Mouse (Mus musculus): Measurements from ENCODE around the gene Olfr872. TPM values are rescaled to one million over a fixed set of nuclear protein-coding genes. Genes with fewer than 3 reads are reported as not detected.
"Not testable (repeated sequence)": the region's sequence is repeated elsewhere in the genome, so short reads cannot be mapped to it uniquely, and the experiment has no call there.

Olfr872 gene
- not detected for polyA plus RNA-seq (2017; shearing (Covaris generic))

DNA sequence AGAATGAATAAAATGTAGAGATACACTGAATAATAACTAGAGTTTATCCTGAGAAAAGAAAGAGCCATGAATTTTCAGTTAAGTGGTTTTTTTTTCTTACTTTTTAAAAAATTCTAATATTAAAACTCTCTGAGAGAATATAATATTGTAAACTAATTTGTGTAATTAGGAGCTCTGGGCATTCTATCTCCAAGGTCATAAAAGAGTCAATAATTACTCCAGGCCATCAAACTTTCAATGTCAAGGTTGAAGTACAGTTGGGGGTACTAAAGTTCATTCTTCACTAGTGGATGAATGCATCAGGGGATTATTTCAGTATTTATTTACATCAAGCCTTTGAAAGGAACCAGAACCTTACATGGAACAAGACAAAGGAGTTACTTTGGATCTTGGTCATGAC, at the start of gene Olfr872:
TSS of gene Olfr872 (plus strand) at position 301 of the 400 bp plus-strand sequence.
- no peak for ATAC-seq

DNA sequence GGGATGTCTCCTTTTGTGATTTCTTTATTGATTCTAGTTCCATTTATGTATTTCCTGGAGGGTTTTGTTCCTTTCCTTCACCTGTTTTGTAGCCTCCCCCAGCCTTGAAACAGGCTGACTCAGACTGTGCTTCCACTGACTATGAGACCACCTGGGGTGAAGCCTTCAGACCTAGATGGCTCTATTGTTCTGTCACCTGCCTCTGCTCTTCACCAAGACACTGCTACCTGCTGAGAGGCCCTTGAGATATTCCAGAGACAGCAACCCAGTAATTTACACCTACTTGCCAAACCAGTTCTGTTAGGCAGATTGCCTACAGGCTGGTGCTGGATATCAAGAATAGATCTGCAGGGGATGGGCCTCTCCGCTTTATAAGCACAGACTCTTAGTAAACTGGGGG, 34.8 kb upstream of the Olfr872 start:
- no peak for ATAC-seq

DNA sequence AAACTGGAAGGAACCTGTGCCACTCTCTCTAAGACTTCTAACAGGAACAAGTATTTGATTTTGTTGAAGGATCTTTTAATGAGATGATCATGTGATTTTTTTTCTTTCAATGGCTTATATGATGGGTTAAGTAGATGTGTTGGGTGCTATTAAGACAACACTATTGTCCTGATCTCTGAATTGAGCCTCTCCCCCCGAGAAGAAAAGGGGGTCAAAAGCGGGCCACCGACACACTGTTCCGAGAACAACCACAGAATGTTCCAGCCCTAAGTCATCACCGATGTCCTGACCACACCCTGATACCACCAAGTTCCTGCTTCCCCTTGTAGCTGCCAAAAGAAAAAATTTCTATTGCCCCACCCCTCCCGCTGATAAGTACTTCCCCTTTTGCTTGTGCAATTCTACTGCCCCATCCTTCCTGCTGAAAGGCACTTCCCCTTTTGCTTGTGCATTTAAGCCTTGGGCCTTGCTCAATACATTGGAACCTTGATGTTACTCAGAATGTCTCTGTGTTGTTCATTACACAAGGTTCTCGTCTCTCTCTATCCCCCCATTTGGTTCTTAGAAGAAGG, 33.4 kb upstream of the Olfr872 start:
- ATAC-seq, result not testable (repeated sequence)

DNA sequence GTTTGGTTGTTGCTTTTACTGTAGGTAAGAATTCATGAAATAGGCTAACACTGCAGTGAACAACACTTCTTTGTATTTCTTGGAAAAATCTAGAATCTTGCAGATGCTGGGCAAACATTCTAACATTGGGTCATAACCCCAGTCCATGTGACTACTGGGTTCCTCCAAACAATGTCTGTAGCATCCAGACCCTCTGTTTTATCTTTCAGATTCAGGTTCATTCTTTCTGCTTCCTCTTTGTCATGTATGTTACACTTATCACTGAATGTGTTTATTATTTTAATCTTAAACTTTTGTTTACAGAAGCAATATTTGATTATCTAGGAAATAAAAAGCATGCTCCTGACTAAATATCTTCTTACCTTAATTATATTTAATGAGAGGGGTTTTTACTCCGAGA, 26.1 kb upstream of the Olfr872 start:
- ATAC-seq, result no peak

DNA sequence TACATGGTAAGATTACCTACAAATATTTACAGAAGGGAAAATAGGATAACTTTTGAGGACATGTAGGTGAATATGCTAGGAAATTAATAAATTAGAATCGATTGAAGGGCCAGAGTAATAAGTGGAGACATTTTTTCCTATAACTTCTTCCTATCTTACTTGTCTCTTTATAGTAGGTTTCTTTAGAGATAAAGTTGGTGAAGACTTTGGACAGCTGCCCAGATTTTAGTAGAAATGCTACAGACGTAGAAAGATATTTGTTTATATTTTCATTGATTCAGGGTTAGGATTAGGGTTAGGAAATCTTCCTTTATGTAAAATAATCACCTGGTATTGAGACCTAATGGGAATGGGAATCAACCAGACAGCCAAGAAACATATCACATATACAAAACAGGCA, 25.4 kb upstream of the Olfr872 start:
- no peak for ATAC-seq

DNA sequence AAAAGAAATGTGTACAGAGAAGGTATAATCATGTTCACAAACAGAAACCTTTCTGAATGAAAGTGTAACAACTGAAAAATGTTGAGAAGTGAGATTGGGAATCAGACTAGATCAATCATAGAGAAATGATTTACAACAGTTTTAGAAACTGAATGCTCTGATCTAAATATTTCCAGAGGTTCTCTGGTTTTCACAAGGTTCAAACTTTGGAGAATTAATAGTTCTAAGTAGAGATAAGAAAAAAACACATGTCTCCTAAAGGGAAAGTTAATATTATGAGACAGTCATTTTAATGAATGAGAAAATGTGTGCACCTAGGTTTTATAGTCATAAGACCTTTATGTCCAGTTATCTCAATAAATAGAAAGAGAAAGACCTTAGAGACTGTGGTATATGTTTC, 25.0 kb upstream of the Olfr872 start, which contains the start of gene Olfr871:
TSS of gene Olfr871 (plus strand) at position 301 of the 400 bp plus-strand sequence.
- no peak for ATAC-seq

DNA sequence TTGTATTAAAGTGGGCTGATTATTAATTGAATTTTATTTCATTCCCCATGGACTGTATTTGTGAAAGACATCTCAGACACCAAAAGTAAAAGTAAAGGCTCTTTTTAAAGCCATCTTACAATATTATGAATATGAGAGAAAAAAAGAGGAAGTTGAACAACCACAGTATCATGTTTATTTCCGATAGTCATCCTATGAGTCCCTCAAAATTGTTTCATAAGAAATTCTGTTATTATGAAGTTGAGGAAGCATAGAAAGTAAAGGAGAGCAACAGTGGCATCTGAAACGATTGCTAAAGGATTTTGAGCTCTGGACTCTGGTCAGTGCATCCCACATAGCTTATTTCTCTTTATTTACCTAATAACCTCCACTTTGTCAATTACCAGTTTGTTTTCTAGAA, 459 bp downstream of the Olfr872 start:
- ATAC-seq, result no peak

DNA sequence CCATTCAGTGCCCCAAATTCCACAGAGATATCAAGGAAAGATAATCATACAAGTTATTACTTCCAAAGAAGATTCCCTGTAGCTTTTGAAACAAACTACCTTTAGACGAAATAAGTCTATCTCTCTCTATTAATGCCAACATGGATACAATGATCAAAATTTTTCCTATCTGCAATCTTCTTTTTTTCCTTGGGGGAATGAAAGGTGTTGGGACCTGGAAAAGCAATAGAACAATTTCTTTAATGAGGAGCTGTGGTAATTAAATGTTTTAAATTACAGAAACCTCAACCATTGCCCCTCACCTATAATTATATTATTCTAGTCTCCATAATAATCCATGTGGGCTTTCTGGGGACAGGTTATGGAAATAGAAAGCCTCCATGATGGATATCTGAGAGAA, 45.1 kb downstream of the Olfr872 start, which contains the start of gene Olfr39:
TSS of gene Olfr39 (plus strand) at position 301 of the 400 bp plus-strand sequence.
- ATAC-seq, result no peak

DNA sequence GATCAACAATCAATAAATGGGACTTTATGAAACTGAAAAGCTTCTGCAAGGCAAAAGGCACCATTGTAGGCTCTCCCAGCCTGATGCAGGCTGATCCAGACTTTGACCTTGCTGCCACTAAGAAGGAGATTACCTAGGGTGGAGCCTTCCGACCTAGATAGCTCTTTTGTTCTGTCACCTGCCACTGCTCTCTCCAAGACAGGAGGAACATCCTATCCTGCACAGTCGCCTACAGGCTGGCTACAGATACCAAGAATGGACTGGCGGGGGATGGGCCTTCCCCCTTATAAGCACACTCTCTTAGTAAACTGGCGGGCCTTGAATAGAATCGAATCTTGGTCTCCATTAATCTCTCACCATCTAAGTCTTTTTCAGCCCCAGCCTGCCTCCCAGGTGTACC, 58.6 kb downstream of the Olfr872 start:
- not testable (repeated sequence) for ATAC-seq

DNA sequence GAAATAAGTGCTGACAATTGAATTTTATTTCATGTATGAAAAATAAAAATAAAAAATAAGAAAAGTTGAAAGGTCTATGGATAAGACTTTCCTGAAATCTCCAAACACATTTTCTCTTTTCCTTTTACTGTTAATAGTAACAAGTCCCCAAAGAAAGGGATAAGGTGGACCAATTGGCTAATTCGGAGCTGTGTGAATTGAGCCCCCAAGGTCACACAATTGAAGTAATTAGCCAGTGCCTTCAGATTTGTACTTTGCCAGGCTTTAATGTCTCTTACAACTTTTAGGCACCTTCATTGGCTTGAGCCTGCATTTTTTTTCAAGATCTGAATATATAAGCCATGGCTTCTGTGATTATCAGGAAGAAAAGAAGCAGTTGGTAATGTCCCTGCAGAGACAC, 61.3 kb downstream of the Olfr872 start, which contains the start of gene Olfr873:
TSS of gene Olfr873 (plus strand) at position 301 of the 400 bp plus-strand sequence.
- ATAC-seq, result no peak

Other genes starting within 250 kb of the Olfr872 start
- not detected for gene Olfr866, start 209.1 kb upstream of the Olfr872 start, polyA plus RNA-seq (2017; shearing (Covaris generic))
- gene Olfr867, start 179.6 kb upstream of the Olfr872 start, polyA plus RNA-seq (2017; shearing (Covaris generic)), result not detected
- not detected for gene Olfr868, start 138.5 kb upstream of the Olfr872 start, polyA plus RNA-seq (2017; shearing (Covaris generic))
- gene Olfr869, start 108.1 kb upstream of the Olfr872 start, polyA plus RNA-seq (2017; shearing (Covaris generic)), result not detected
- gene Olfr870, start 63.1 kb upstream of the Olfr872 start, polyA plus RNA-seq (2017; shearing (Covaris generic)), result not detected
- not detected for gene Olfr871, start 24.9 kb upstream of the Olfr872 start, polyA plus RNA-seq (2017; shearing (Covaris generic))
- not detected for gene Olfr39, start 45.2 kb downstream of the Olfr872 start, polyA plus RNA-seq (2017; shearing (Covaris generic))
- not detected for gene Olfr873, start 61.4 kb downstream of the Olfr872 start, polyA plus RNA-seq (2017; shearing (Covaris generic))
- not detected for gene Olfr18, start 99.0 kb downstream of the Olfr872 start, polyA plus RNA-seq (2017; shearing (Covaris generic))
- 10 to 100 TPM; 27.0 to 37.1 TPM for gene Zfp560, start 148.1 kb downstream of the Olfr872 start, polyA plus RNA-seq (2017; shearing (Covaris generic))
- gene Zfp26, start 223.0 kb downstream of the Olfr872 start, polyA plus RNA-seq (2017; shearing (Covaris generic)), result 10 to 100 TPM; 21.6 to 27.6 TPM

Measured in CD4-positive, CD25-positive, alpha-beta regulatory T cell, adult 4 months (primary cell).